Mouse (Mus musculus): Measurements from ENCODE around the gene Chrnb1. TPM values are rescaled to one million over a fixed set of nuclear protein-coding genes. Genes with fewer than 3 reads are reported as not detected.
A peak's percentile ranks its signal among the peaks of the same experiment; 100 is the strongest.

Gene Chrnb1
- total RNA-seq, 4 experiments from 2014 or later, result 0.49 to 2.2 (median 1.1) TPM

- DNase-seq (ENCODE audit: low spot score in 2 of 2), result no peak
Observed at GRCm38 (mm10) chr11:69804972-69805909, 9.5 kb upstream of the Chrnb1 start, which contains the start of gene Tmem102. TSS of gene Tmem102 (minus strand) at chr11:69805624.

GRCm38 (mm10) chr11:69804652-69804940 is 8.9 kb upstream of the Chrnb1 start:
- no peak for DNase-seq (ENCODE audit: low spot score in 2 of 2)

GRCm38 (mm10) chr11:69803786-69804651 is 8.3 kb upstream of the Chrnb1 start:
- peak in 1 of 2 experiments; percentile 60 for DNase-seq (ENCODE audit: low spot score in 2 of 2)

DNA sequence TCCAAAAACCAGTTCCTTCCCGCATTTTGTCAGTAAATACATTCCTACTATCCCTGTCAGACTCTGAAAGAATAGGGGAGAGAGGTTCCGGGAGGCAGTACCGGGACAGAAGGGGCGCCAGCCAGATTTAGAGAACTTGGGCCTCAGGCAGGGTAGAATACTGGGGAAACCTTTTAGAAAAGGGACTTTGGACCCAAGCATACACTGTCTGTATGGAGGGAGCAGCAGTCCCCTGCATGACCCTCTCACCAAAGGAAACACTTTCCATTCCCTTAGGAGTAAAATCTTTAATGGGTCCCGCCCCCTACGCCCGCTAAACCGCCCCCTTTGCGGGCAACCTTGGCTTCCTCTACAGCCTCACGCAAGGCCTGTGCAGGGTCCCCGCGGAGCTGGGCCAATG is 7.6 kb upstream of the Chrnb1 start:
- DNase-seq (ENCODE audit: low spot score in 2 of 2), result no peak

- DNase-seq (ENCODE audit: low spot score in 2 of 2), result peak; percentile 53 to 66
Observed at GRCm38 (mm10) chr11:69802648-69803105, 6.9 kb upstream of the Chrnb1 start.

DNA sequence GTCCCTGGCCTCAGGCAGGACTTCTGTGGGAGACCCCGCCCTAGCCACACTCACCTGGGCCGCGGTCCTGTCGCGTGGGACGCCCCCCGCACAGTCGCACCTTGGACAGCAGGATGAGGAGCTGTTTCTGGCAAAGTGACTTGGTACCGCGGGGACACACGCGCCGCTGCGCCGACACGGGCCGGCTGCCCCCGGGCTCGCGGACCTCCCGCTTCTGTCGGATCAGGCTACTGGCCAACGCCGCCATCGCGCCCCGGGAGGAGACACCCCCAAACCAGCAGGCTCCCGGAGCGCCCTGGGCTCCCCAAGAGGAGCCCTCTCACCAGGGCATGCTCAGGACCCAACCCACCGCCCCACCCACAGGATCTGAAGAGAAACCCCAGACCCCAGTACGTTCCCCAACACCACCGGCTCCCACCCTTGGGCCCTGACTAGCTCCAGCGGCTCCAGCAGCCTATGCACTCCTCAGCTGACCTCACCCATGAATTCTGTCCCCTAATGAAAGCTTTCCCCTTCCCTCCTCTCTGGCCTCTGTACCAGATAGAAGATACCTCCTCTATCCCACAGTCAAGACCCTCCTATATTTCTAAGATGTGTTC is 5.7 kb upstream of the Chrnb1 start, which contains the start of gene Fgf11:
Gene Fgf11, minus strand, starts transcription at position 479 of the 599 bp plus-strand sequence.
- no peak for DNase-seq (ENCODE audit: low spot score in 2 of 2)

DNA sequence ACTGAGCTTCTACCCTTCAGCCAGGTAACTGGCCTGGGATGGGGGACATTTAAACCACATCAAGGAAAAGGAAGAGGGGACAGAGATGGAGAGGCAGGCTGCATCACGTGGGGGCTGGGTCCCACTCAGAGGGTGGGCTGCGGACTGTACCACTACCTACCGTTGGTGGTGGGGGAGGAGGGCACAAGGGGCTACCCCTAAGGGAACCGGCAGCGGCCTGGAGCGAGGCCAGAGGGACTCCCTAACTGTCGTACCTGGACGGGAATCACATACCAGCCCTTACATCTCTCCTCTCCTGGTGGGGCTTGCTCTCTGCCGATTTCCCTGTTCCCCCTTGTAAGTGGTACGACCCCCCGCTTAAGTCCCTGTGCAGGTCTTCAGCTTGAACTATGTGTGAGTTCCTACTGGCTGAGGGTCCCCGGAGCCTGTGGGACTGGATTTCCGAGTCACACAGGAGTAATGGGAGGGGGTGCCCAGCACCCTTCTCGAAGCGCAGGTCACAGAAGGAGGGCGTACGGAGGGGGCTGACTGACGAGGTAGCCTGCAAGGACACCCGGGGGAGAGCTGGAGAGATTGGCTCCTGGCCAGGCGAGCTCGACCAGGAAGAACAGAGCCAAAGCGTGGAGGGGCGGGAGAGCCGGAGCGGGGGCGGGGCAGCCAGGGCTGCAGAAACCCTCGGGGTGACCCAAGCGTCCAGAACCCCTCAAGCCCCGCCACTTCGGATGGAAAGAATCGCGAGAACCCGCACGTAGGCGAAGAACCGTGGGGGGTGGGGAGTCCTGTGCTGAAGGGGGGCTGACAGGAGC is 4.9 kb upstream of the Chrnb1 start:
- peak in 1 of 2 experiments; percentile 25 for DNase-seq (ENCODE audit: low spot score in 2 of 2)

DNA sequence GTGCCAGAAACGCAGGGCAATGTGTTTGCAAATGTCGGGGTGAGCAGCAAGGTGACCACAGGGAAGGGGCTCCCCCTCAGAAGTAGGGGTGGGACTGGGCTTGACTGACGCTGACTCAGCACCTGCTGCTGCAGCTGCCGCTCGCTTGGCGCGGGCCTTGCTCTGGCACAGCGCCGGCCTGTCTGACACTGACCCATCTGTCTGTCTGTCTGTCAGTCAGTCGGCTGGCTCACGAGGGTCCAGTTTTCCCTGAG is 4.3 kb upstream of the Chrnb1 start:
- DNase-seq (ENCODE audit: low spot score in 2 of 2), result peak in 1 of 2 experiments; percentile 39

DNA sequence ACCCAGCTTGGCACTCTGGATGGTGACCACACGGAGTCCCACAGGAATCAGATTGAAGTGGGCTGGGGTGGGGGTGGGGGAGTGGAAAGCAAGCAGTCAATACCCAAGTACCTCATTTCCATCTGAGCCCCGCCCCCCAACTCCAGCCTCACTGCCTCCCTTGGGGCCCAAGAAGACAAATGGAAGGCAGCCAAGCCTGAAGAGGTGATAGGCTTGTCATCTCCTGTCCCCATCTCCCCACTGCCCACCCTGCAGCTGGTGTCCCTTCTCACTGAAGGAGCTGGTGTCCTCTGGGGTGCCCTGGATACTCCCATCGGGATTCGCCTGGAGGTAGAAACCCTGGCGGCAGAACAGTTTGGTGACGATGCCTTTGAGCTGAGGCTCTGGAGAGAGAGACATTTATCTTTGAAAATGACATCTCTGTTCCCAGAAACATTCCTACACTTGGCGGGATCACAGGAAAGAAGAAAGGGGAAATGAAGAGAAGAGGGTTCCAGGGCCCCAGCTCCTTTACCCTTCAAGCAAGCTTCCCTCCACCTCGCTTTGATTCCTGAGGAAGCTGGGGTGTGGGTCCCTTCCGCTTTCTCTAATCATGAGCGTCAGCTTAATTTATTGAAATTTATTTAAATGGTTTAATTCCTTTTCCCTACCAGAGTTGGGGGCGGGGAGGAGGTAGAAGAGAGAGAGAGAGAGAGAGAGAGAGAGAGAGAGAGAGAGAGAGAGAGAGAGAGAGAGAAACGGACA is 3.8 kb upstream of the Chrnb1 start:
- DNase-seq (ENCODE audit: low spot score in 2 of 2), result no peak

GRCm38 (mm10) chr11:69797924-69798323 is 2.2 kb upstream of the Chrnb1 start:
- no peak for DNase-seq (ENCODE audit: low spot score in 2 of 2)

GRCm38 (mm10) chr11:69795983-69796435 is 266 bp upstream of the Chrnb1 start:
- DNase-seq (ENCODE audit: low spot score in 2 of 2), result no peak

DNA sequence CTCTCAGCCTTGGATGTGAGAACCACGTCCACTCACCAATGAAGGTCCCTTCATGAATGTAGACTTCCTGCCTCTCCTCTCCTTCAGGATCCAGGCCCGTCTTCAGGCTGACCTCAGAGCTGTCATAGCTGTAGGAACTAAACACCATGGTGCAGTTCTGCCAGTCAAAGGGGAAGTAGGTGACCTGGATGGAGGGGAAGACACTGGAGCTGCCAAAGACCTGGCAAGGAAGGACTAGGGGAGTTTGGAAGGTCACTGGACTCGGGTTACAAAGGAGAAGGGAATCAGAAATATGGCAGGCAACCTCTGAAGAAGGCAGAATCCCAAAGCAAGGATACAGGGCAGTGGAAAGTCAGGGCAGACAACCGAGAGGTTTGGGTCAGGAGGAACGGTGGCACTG is 2.3 kb downstream of the Chrnb1 start:
- no peak for DNase-seq (ENCODE audit: low spot score in 2 of 2)

- no peak for DNase-seq (ENCODE audit: low spot score in 2 of 2)
Observed at GRCm38 (mm10) chr11:69791420-69791819, 4.3 kb downstream of the Chrnb1 start.

DNA sequence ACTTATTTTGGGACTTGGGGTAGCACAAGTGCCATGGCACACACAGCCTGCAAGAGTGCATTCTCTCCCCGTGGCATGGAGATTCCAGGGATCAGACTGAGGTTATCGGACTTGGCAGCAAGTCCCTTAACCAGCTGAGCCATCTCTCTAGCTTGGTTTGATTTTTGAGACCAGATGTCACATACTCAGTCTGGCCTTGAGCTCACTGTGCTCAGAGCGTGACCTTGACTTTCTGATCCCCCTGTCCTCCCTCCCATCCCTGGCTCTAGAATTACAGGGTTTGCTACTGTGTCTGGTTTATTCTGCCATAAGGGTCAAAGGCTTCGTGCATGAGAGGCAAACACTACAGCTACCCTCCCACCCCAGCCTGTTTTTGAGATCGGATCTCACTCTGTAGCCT is 6.3 kb downstream of the Chrnb1 start:
- DNase-seq (ENCODE audit: low spot score in 2 of 2), result no peak

- DNase-seq (ENCODE audit: low spot score in 2 of 2), result no peak
Observed at GRCm38 (mm10) chr11:69787306-69787705, 8.4 kb downstream of the Chrnb1 start.

DNA sequence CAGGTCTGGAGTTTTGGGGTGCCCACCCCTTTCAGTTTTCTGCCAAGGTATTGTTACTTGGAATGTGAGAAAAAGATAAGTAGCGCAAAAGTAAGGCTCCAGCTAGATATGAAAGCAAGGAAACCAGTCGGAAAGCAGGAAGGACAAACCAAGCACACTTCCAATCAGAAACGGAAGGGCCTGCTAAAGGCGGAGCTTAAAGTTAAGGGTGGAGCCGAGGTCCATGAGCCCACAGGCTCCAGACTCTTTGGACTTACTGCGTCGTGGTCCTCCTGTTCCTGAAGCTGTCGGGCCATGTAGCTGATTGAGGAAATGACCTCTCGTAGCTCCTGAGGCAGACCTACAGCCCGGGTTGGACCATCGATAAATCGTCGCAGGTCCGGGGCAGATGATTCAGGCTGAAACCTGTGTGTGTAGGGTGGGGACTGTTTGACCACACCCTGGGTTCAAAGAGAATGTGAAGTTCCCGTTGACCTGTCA is 10.9 kb downstream of the Chrnb1 start:
- no peak for DNase-seq (ENCODE audit: low spot score in 2 of 2)

DNA sequence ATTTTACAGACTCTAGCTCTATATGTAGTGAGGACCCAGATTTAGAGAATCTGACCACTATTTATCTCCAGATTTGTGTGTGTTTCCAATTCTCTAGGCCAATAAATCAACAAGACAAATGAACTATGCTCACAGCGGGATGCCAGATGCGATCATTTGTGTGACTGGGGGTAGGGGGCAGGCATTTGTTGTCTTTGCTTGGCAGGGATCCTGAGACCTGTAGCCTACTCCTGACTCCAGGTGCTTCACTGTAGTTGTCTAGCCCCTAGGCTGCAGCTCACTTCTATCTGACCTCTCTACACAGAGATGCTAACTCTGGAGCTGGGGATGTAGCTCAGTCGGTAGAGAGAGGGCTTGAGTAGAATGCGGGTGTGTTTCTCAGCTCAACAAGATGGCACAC is 13.9 kb downstream of the Chrnb1 start:
- no peak for DNase-seq (ENCODE audit: low spot score in 2 of 2)

GRCm38 (mm10) chr11:69778985-69779384 is 16.8 kb downstream of the Chrnb1 start:
- DNase-seq (ENCODE audit: low spot score in 2 of 2), result no peak

- DNase-seq (ENCODE audit: low spot score in 2 of 2), result no peak
Observed at GRCm38 (mm10) chr11:69778258-69778982, 17.3 kb downstream of the Chrnb1 start.
